8 mouse cellular contexts compared by ENCODE assay signal in genomic region chr4:54966161-54966806, GRCm38 (mm10). TPM values are rescaled to one million over a fixed set of nuclear protein-coding genes. Genes with fewer than 3 reads are reported as not detected.
DNase-seq lines count a peak whose midpoint lies in the region; ATAC-seq and TF ChIP-seq lines count a peak whose summit lies in the region.

No protein-coding gene starts in this region.

- no peaks in the 10 kb centered on the region for H3K9me3 ChIP-seq in intestine, embryonic 15.5 days
- H3K9me3 ChIP-seq in limb, embryonic 13.5 days: no peaks in the 10 kb centered on the region; the same call in 1 of the 2 replicates

- WGBS in cerebellum, adult 2 months: 47% methylated on average over 17 of the region's 17 CpGs
- WGBS in intestine, embryonic 15.5 days: 35% methylated on average over 17 of the region's 17 CpGs
- WGBS in limb, embryonic 13.5 days: 49% methylated on average over 17 of the region's 17 CpGs

- no peaks in the 10 kb centered on the region for H3K36me3 ChIP-seq in intestine, embryonic 15.5 days
- H3K36me3 ChIP-seq in limb, embryonic 13.5 days: peaks cover 18% of the 10 kb centered on the region

- peak; percentile 40 to 43 for DNase-seq in cerebellum, adult 2 months
- no peak for DNase-seq in cerebellum, adult 11-12 months
- peak; percentile 87 for DNase-seq in adrenal gland, adult 2 months
- peak; percentile 42 for DNase-seq in frontal cortex, postnatal 14 days (ENCODE audit: low spot score in 2 of 2)
- peak; percentile 38 for DNase-seq in neural tube, embryonic 10.5 days (ENCODE audit: extremely low spot score, low spot score)
- DNase-seq in thymus, adult 18-20 months: no peak

- TF ChIP-seq CTCF in cerebellum, adult 2 months (IDR thresholded peaks at IDR 0.05; ENCODE audit: borderline replicate concordance, insufficient read depth, low read depth, low read length): no peak

- no peak overlapping the region; the same call in 1 of the 2 replicates for H3K27ac ChIP-seq in cerebellum, adult 2 months (ENCODE audit: insufficient read depth, low read length)
- peak overlapping the region; percentile 4 for H3K27ac ChIP-seq in intestine, embryonic 15.5 days
- no peak overlapping the region for H3K27ac ChIP-seq in limb, embryonic 13.5 days

- peaks cover 15% of the 10 kb centered on the region for H3K4me1 ChIP-seq in cerebellum, adult 2 months (ENCODE audit: control insufficient read depth, insufficient read depth, low read length)
- peaks cover 25% of the 10 kb centered on the region for H3K4me1 ChIP-seq in intestine, embryonic 15.5 days (replicated peaks)
- H3K4me1 ChIP-seq in limb, embryonic 13.5 days: peaks cover 42% of the 10 kb centered on the region

- H3K9ac ChIP-seq in intestine, embryonic 15.5 days: no peak overlapping the region
- no peak overlapping the region for H3K9ac ChIP-seq in limb, embryonic 13.5 days

- ATAC-seq in intestine, embryonic 15.5 days: peak; percentile 67
- ATAC-seq in limb, embryonic 13.5 days (ENCODE audit: low FRiP score, low read depth): no peak

- no peaks in the 10 kb centered on the region for H3K27me3 ChIP-seq in cerebellum, adult 2 months (ENCODE audit: control insufficient read depth, insufficient read depth, low read length)
- no peaks in the 10 kb centered on the region for H3K27me3 ChIP-seq in intestine, embryonic 15.5 days (replicated peaks)
- H3K27me3 ChIP-seq in limb, embryonic 13.5 days: no peaks in the 10 kb centered on the region

- peak overlapping the region; percentile 45 for H3K4me2 ChIP-seq in intestine, embryonic 15.5 days (replicated peaks)
- peak overlapping the region; percentile 28; the same call in 1 of the 2 replicates for H3K4me2 ChIP-seq in limb, embryonic 13.5 days (replicated peaks)

- no peak for TF ChIP-seq POLR2A in cerebellum, adult 2 months (IDR thresholded peaks at IDR 0.05; ENCODE audit: borderline replicate concordance, insufficient read depth, low read length)

- H3K4me3 ChIP-seq in cerebellum, adult 2 months (replicated peaks; ENCODE audit: insufficient read depth, low read depth, low read length): peak overlapping the region; percentile 40
- H3K4me3 ChIP-seq in intestine, embryonic 15.5 days (replicated peaks): peak overlapping the region; percentile 12
- no peak overlapping the region for H3K4me3 ChIP-seq in limb, embryonic 13.5 days

RNA-seq across cellular contexts. Expression of gene Zfp462, which starts 21.4 kb away (rescaled TPM):
- 15.9 and 17.5 TPM in 2 replicates for polyA plus RNA-seq in cerebellum, adult 2 months (2012; rRNA removed)
- total RNA-seq in adrenal gland, adult 2 months (2021): 10 to 100 TPM; 36.5 to 41.1 TPM
- 11.5 and 13.7 TPM in 2 replicates for polyA plus RNA-seq in adrenal gland, adult 2 months (2012; rRNA removed)
- polyA plus RNA-seq in intestine, embryonic 15.5 days (2015; fragmentation: Nextera tagmentation; extraction: Ambion mirVana): 2.8 and 3.2 TPM in 2 replicates
- 6.8 and 7.2 TPM in 2 replicates for polyA plus RNA-seq in limb, embryonic 13.5 days (2015; fragmentation: Nextera tagmentation; extraction: Ambion mirVana)

Comparison
In these comparisons a context has a peak if more than half of its experiments do, and no peak if none do; other contexts are left out.
1. DNase-seq: peak in cerebellum, adult 2 months (2 of 2), adrenal gland, adult 2 months (single experiment), frontal cortex, postnatal 14 days (2 of 2) and neural tube, embryonic 10.5 days (single experiment); none in cerebellum, adult 11-12 months (single experiment) and thymus, adult 18-20 months (0 of 2).